Mouse (Mus musculus) forebrain, embryonic 12.5 days (tissue): ENCODE data around the gene Dtx3. TPM values are rescaled to one million over a fixed set of nuclear protein-coding genes. Genes with fewer than 3 reads are reported as not detected.

Experiments used
- ATAC-seq: fragments of 200-750 bp; cut with Nextera tagmentation; 2 replicates; pipeline ENCODE4 v1.8.0; 2017; ENCODE audit warnings: moderate TSS enrichment; ENCODE audit not compliant: low FRiP score
- H3K27ac ChIP-seq: fragments of 300-500 bp; sonication (generic); 2 replicates; pipeline ENCODE4 v1.5.1; 2016; ENCODE audit warnings: mild to moderate bottlenecking
- H3K27me3 ChIP-seq: fragments of 300-500 bp; sonication (generic); 2 replicates; pipeline ENCODE4 v1.6.1; 2016; ENCODE audit warnings: mild to moderate bottlenecking
- H3K36me3 ChIP-seq: fragments of 300-500 bp; sonication (generic); replicated peaks from 2 replicates; pipeline ENCODE4 v1.6.1; 2016; ENCODE audit warnings: mild to moderate bottlenecking
- H3K4me1 ChIP-seq: fragments of 300-500 bp; sonication (generic); 2 replicates; pipeline ENCODE4 v1.6.1; 2016
- H3K4me2 ChIP-seq: fragments of 300-500 bp; sonication (generic); 2 replicates; pipeline ENCODE4 v1.6.1; 2016; ENCODE audit warnings: mild to moderate bottlenecking, moderate library complexity
- H3K4me3 ChIP-seq: fragments of 300-500 bp; sonication (generic); replicated peaks from 2 replicates; pipeline ENCODE4 v1.5.1; 2016; ENCODE audit warnings: mild to moderate bottlenecking
- H3K9ac ChIP-seq: fragments of 300-500 bp; sonication (generic); 2 replicates; pipeline ENCODE4 v1.6.1; 2016; ENCODE audit warnings: mild to moderate bottlenecking
- H3K9me3 ChIP-seq: fragments of 300-500 bp; sonication (generic); 2 replicates; pipeline ENCODE4 v1.6.1; 2016
- WGBS: fragments of 180-500 bp; shearing (Covaris S2); methylation state at CpG from one replicate; pipeline ENCODE4 v1.1.7; 2016; 5-methylcytosine and 5-hydroxymethylcytosine counted together
- polyA plus RNA-seq: library from polyadenylated mRNA; unstranded; fragments of >200 nt; fragmentation: Nextera tagmentation; extraction: Ambion mirVana; gene quantifications from 2 replicates; pipeline ENCODE4 v1.2.1, GENCODE M21; 2016

Dtx3 gene
- polyA plus RNA-seq: 170 and 172 TPM in 2 replicates

- under 1% methylated on average over 45 of the region's 47 CpGs for WGBS
- Histone ChIP-seq H3K36me3 (peaks cover 53% of the 10 kb centered on the region), H3K4me3 (peak within 1 kb of the TSS; percentile 62), H3K27ac (peak within 1 kb of the TSS; percentile 83), H3K27me3 (no peaks in the 10 kb centered on the region), H3K9me3 (no peaks in the 10 kb centered on the region), H3K9ac (peak within 1 kb of the TSS; percentile 85), H3K4me1 (peaks cover 29% of the 10 kb centered on the region), H3K4me2 (peak within 1 kb of the TSS; percentile 86)
- peak; percentile 76 for ATAC-seq
Measured at GRCm38 (mm10) chr10:127195328-127196129, at the start of gene Dtx3. Gene Dtx3, minus strand, starts transcription at chr10:127195728.

- Histone ChIP-seq H3K4me3 (no peak overlapping the region), H3K9me3 (no peaks in the 10 kb centered on the region), H3K36me3 (peaks cover 84% of the 10 kb centered on the region), H3K27me3 (0 out of 2 replicates have a peak, but pooled peaks cover 2% of the 10 kb centered on the region), H3K27ac (no peak overlapping the region), H3K4me1 (0 out of 2 replicates have a peak, but pooled peaks cover 4% of the 10 kb centered on the region), H3K9ac (no peak overlapping the region), H3K4me2 (no peak overlapping the region)
- WGBS: 75% methylated on average over 18 of the region's 18 CpGs
- ATAC-seq: no peak
Measured at GRCm38 (mm10) chr10:127238241-127238824, 42.8 kb upstream of the Dtx3 start.

- Histone ChIP-seq H3K9ac (no peak overlapping the region), H3K4me3 (no peak overlapping the region), H3K36me3 (peaks cover 70% of the 10 kb centered on the region), H3K4me1 (0 out of 2 replicates have a peak, but pooled peaks cover 4% of the 10 kb centered on the region), H3K4me2 (no peak overlapping the region), H3K27me3 (no peaks in the 10 kb centered on the region), H3K27ac (no peak overlapping the region), H3K9me3 (no peaks in the 10 kb centered on the region)
- WGBS: 57% methylated on average over 9 of the region's 9 CpGs
- no peak for ATAC-seq
Measured at GRCm38 (mm10) chr10:127236541-127236940, 41.0 kb upstream of the Dtx3 start.

GRCm38 (mm10) chr10:127233141-127233540 lies 37.6 kb upstream of the Dtx3 start:
- Histone ChIP-seq H3K4me3 (no peak overlapping the region), H3K4me1 (0 out of 2 replicates have a peak, but pooled peaks cover 4% of the 10 kb centered on the region), H3K9ac (no peak overlapping the region), H3K27me3 (no peaks in the 10 kb centered on the region), H3K36me3 (peaks cover 59% of the 10 kb centered on the region), H3K27ac (no peak overlapping the region), H3K9me3 (no peaks in the 10 kb centered on the region), H3K4me2 (no peak overlapping the region)
- 80% methylated on average over 9 of the region's 9 CpGs for WGBS
- no peak for ATAC-seq

GRCm38 (mm10) chr10:127231741-127232140 lies 36.2 kb upstream of the Dtx3 start:
- no peak overlapping the region for H3K9ac ChIP-seq
- H3K4me2 ChIP-seq: no peak overlapping the region
- H3K27me3 ChIP-seq: peaks cover 5% of the 10 kb centered on the region; the same call in 1 of the 2 replicates
- H3K36me3 ChIP-seq: peaks cover 54% of the 10 kb centered on the region
- 0 out of 2 replicates have a peak, but pooled peaks cover 2% of the 10 kb centered on the region for H3K4me1 ChIP-seq
- H3K4me3 ChIP-seq: no peak overlapping the region
- WGBS: 89% methylated on average over 14 of the region's 14 CpGs
- no peak overlapping the region for H3K27ac ChIP-seq
- no peak for ATAC-seq
- no peaks in the 10 kb centered on the region for H3K9me3 ChIP-seq

GRCm38 (mm10) chr10:127230693-127231092 lies 35.2 kb upstream of the Dtx3 start:
- Histone ChIP-seq H3K27me3 (peaks cover 5% of the 10 kb centered on the region; the same call in 1 of the 2 replicates), H3K36me3 (peaks cover 44% of the 10 kb centered on the region), H3K9ac (no peak overlapping the region), H3K4me3 (no peak overlapping the region), H3K4me1 (no peaks in the 10 kb centered on the region; the same call in 1 of the 2 replicates), H3K9me3 (no peaks in the 10 kb centered on the region), H3K27ac (no peak overlapping the region), H3K4me2 (no peak overlapping the region)
- no peak for ATAC-seq
- 88% methylated on average over 12 of the region's 12 CpGs for WGBS

- 29% methylated on average over 4 of the region's 4 CpGs for WGBS
- no peaks in the 10 kb centered on the region; the same call in 1 of the 2 replicates for H3K4me1 ChIP-seq
- H3K9ac ChIP-seq: no peak overlapping the region
- no peak overlapping the region for H3K27ac ChIP-seq
- peak; percentile 52 for ATAC-seq
- no peak overlapping the region for H3K4me3 ChIP-seq
- no peak overlapping the region for H3K4me2 ChIP-seq
- H3K36me3 ChIP-seq: peaks cover 38% of the 10 kb centered on the region
- H3K27me3 ChIP-seq: peaks cover 10% of the 10 kb centered on the region; the same call in 1 of the 2 replicates
- H3K9me3 ChIP-seq: no peaks in the 10 kb centered on the region
Measured at GRCm38 (mm10) chr10:127228897-127229296, 33.4 kb upstream of the Dtx3 start.

- no peak for ATAC-seq
- H3K4me3 ChIP-seq: no peak overlapping the region
- peaks cover 32% of the 10 kb centered on the region for H3K36me3 ChIP-seq
- no peak overlapping the region for H3K4me2 ChIP-seq
- H3K9ac ChIP-seq: no peak overlapping the region
- whole genome bisulfite sequencing: 88% methylated on average over 8 of the region's 8 CpGs
- peaks cover 14% of the 10 kb centered on the region for H3K27me3 ChIP-seq
- no peaks in the 10 kb centered on the region; the same call in 1 of the 2 replicates for H3K4me1 ChIP-seq
- H3K9me3 ChIP-seq: no peaks in the 10 kb centered on the region
- H3K27ac ChIP-seq: no peak overlapping the region
Measured at GRCm38 (mm10) chr10:127227163-127227562, 31.6 kb upstream of the Dtx3 start.

GRCm38 (mm10) chr10:127226318-127226895 lies 30.9 kb upstream of the Dtx3 start:
- peaks cover 14% of the 10 kb centered on the region for H3K27me3 ChIP-seq
- no peak overlapping the region for H3K9ac ChIP-seq
- no peak overlapping the region for H3K4me2 ChIP-seq
- no peaks in the 10 kb centered on the region for H3K9me3 ChIP-seq
- no peaks in the 10 kb centered on the region; the same call in 1 of the 2 replicates for H3K4me1 ChIP-seq
- peaks cover 28% of the 10 kb centered on the region for H3K36me3 ChIP-seq
- no peak overlapping the region for H3K4me3 ChIP-seq
- 75% methylated on average over 8 of the region's 8 CpGs for WGBS
- ATAC-seq: peak; percentile 44; the same call in 1 of the 2 replicates
- no peak overlapping the region for H3K27ac ChIP-seq

- Histone ChIP-seq H3K9me3 (no peaks in the 10 kb centered on the region), H3K4me1 (no peaks in the 10 kb centered on the region; the same call in 1 of the 2 replicates), H3K36me3 (peaks cover 24% of the 10 kb centered on the region), H3K4me3 (no peak overlapping the region), H3K9ac (no peak overlapping the region), H3K27me3 (peaks cover 14% of the 10 kb centered on the region), H3K4me2 (no peak overlapping the region), H3K27ac (no peak overlapping the region)
- no peak for ATAC-seq
- 32% methylated on average over 10 of the region's 10 CpGs for WGBS
Measured at GRCm38 (mm10) chr10:127225732-127226131, 30.2 kb upstream of the Dtx3 start.

GRCm38 (mm10) chr10:127225213-127225612 lies 29.7 kb upstream of the Dtx3 start:
- Histone ChIP-seq H3K9me3 (no peaks in the 10 kb centered on the region), H3K4me3 (no peak overlapping the region), H3K27me3 (peaks cover 14% of the 10 kb centered on the region), H3K36me3 (peaks cover 19% of the 10 kb centered on the region), H3K27ac (no peak overlapping the region), H3K9ac (no peak overlapping the region), H3K4me1 (no peaks in the 10 kb centered on the region; the same call in 1 of the 2 replicates), H3K4me2 (no peak overlapping the region)
- no peak for ATAC-seq
- WGBS: 18% methylated on average over 6 of the region's 6 CpGs

- no peak overlapping the region for H3K9ac ChIP-seq
- H3K27me3 ChIP-seq: peaks cover 8% of the 10 kb centered on the region
- WGBS: 92% methylated on average over 2 of the region's 2 CpGs
- no peak for ATAC-seq
- H3K9me3 ChIP-seq: no peaks in the 10 kb centered on the region
- H3K4me3 ChIP-seq: no peak overlapping the region
- no peaks in the 10 kb centered on the region for H3K36me3 ChIP-seq
- H3K4me2 ChIP-seq: no peak overlapping the region
- H3K4me1 ChIP-seq: no peaks in the 10 kb centered on the region
- H3K27ac ChIP-seq: no peak overlapping the region
Measured at GRCm38 (mm10) chr10:127218339-127218738, 22.8 kb upstream of the Dtx3 start.
